Mouse (Mus musculus) cortical plate, adult 2 months (tissue): ENCODE measurements around the gene Fbxo41.

ENCODE experiments used
- CTCF ChIP-seq: fragments of 200-500 bp; IDR thresholded peaks from 2 replicates; pipeline ENCODE4 v1.5.1; 2011; ENCODE audit warnings: mild to moderate bottlenecking, control low read depth, low read length; ENCODE audit not compliant: insufficient read depth; ENCODE audit errors: extremely low read depth
- POLR2A ChIP-seq: fragments of 200-500 bp; IDR thresholded peaks from 2 replicates; pipeline ENCODE4 v1.6.1; 2011; ENCODE audit warnings: mild to moderate bottlenecking, low read length, control low read depth; ENCODE audit not compliant: insufficient read depth; ENCODE audit errors: extremely low read depth

GRCm38 (mm10) chr6:85512577-85513530 lies 10.1 kb upstream of the Fbxo41 start:
- no peak for TF ChIP-seq POLR2A
- no peak for TF ChIP-seq CTCF
